Mouse (Mus musculus) megakaryocyte, embryonic 14.5 days (primary cell): ENCODE results near the gene Tmem265.

Experiments used
- FLI1 ChIP-seq: IDR thresholded peaks from 2 replicates; pipeline ENCODE4 v1.6.1; 2012; ENCODE audit warnings: low read length, inconsistent platforms, mixed read lengths
- GATA1 ChIP-seq: IDR thresholded peaks from 3 replicates; pipeline ENCODE4 v1.6.1; 2012; ENCODE audit warnings: mixed read lengths, low read length, inconsistent platforms, borderline replicate concordance

DNA sequence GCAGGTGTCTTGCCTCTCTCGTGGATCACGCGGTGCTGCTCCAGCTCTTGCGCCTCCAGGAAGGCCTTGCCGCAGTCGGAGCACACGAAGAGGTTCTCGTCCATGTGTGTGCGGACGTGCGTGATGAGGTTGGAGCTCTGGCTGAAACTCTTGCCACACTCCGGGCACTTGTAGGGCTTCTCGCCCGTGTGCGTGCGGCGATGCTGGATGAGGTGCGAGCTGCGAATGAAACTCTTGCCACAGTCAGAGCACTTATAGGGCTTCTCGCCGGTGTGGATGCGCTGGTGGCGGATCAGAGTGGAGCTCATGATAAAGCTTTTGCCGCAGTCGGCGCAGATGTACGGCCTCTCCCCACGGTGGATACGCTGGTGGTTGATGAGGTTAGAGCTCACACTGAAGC is 49.8 kb downstream of the Tmem265 start:
- no peak for TF ChIP-seq GATA1
- TF ChIP-seq FLI1, result no peak
